Mouse (Mus musculus) gastrocnemius, postnatal 14 days (tissue): ENCODE data around the gene Bmyc. TPM values are rescaled to one million over a fixed set of nuclear protein-coding genes. Genes with fewer than 3 reads are reported as not detected.
"Not testable (repeated sequence)": the region's sequence is repeated elsewhere in the genome, so short reads cannot be mapped to it uniquely, and the experiment has no call there.

Experiments
- DNase-seq: peaks from one replicate; pipeline ENCODE4 v3.0.0; 2021; ENCODE audit warnings: mixed read lengths
- intact Hi-C: fragments of 180-260 bp; cut with DNase I; formaldehyde crosslinking; loops from one replicate; pipeline ENCODE4 v1.15.1; 2025; ENCODE audit warnings: low total_unique reads
- total RNA-seq, 2 experiments: library from RNA; stranded (reverse); gene quantifications; 2 replicates each; pipeline ENCODE4 v1.2.3; 2021

The Bmyc gene
- total RNA-seq, 2 experiments from 2014 or later = 10.9 to 15.5 TPM

DNA sequence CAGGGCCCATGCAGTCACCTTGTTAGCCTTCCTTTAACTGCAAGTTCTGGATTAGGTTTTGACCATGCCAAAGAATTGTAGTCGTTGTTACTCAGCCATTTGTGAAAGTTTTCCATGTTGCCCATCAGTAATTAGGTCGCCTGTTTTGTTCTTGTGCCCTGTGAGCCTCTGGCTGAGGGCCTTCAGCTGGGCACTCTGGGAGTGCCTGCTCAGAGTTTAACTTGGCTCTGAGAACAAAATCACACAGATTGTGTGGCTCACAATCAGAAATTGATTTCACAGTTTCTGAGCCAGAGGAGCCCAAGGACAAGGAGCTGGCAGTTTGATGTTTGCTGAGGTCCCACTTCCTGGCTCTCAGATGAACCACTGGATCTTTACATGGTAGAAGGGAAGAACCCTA is 3.3 kb downstream of the Bmyc start:
- DNase-seq, intact Hi-C loops: not testable (repeated sequence)

- intact Hi-C loops = not testable (repeated sequence)
These were observed 5.1 kb downstream of the Bmyc start for GRCm38 (mm10) chr2:25711641-25712040.

GRCm38 (mm10) chr2:25717222-25717621 is 10.7 kb downstream of the Bmyc start:
- intact Hi-C loops = no loop called here

More at GRCm38 (mm10) chr2:25711641-25712040, 5.1 kb downstream of the Bmyc start:
- not testable (repeated sequence) for DNase-seq

DNA sequence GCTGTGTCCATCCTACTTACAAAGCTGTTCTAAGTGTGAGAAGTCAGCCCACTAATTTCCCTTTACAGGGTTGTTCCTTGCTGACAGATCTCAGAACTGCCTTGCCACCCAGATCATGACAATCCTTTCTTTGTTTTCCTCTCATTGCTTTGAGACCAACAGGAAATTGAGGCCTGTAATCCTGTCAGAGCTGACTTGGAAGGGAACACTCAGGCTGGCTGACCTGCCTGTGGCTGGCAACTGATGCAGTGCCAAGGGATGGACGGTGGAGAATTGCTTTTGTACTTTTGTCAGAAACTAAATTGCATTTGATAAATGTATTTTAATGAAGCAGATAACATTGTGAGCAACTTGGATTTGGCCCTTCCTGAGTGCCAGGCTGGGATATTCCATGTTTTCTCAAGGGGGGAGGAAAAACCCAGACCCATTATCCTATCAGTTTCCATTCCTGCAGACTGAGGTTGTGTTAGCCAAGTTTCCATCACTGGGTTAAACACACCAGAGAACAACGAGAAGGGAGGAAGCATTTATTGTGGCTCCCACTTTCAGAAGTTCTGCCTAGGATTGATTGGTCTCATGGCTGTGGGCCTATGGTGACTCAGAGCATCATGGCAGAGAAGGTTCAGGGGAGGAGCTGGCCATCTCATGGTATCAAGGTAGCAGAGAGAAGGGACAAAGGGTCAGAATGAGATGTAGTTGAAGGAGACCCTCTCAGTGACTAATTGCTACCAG is 26.8 kb downstream of the Bmyc start:
- DNase-seq = no peak
- intact Hi-C loops = no loop called here

More at GRCm38 (mm10) chr2:25717222-25717621, 10.7 kb downstream of the Bmyc start:
- no peak for DNase-seq

GRCm38 (mm10) chr2:25736709-25737108 is 30.2 kb downstream of the Bmyc start, which contains the start of gene Obp2b:
Obp2b (plus strand) TSS chr2:25737009.
- DNase-seq, intact Hi-C loops: not testable (repeated sequence)

- intact Hi-C loops = no loop called here
- DNase-seq = no peak
These were observed 35.1 kb downstream of the Bmyc start for GRCm38 (mm10) chr2:25741671-25742070.

- no peak for DNase-seq
- intact Hi-C loops = no loop called here
These were observed 47.7 kb downstream of the Bmyc start for GRCm38 (mm10) chr2:25754201-25754600.

Other genes starting within 250 kb of the Bmyc start
- not detected for gene Clic3, start 249.9 kb upstream of the Bmyc start, total RNA-seq
- gene Paxx, start 245.6 kb upstream of the Bmyc start, total RNA-seq = 10 to 100 TPM; 15.7 to 18.9 TPM
- 1 to 10 TPM; 1.3 to 1.4 TPM for gene Ptgds, start 236.7 kb upstream of the Bmyc start, total RNA-seq
- gene Lcn12, start 212.8 kb upstream of the Bmyc start, total RNA-seq = not detected
- 10 to 100 TPM; 68.6 to 70.5 TPM for gene Fbxw5, start 206.0 kb upstream of the Bmyc start, total RNA-seq
- under 1 TPM; 0.91 to 0.98 TPM for gene C8g, start 205.0 kb upstream of the Bmyc start, total RNA-seq
- 10 to 100 TPM in 1 of 2 experiments, 1 to 10 TPM in 1; 9.7 to 13.3 TPM for gene Traf2, start 159.8 kb upstream of the Bmyc start, total RNA-seq
- 100 to 1,000 TPM; 164 to 173 TPM for gene Edf1, start 148.9 kb upstream of the Bmyc start, total RNA-seq
- gene Mamdc4, start 131.9 kb upstream of the Bmyc start, total RNA-seq = under 1 TPM; 0.68 to 0.80 TPM
- 10 to 100 TPM; 42.6 to 44.8 TPM for gene Phpt1, start 131.5 kb upstream of the Bmyc start, total RNA-seq
- gene Ajm1, start 125.0 kb upstream of the Bmyc start, total RNA-seq = under 1 TPM in 1 of 2 experiments, not detected in 1; 0.10 TPM
- 10 to 100 TPM; 39.5 to 41.0 TPM for gene Rabl6, start 98.2 kb upstream of the Bmyc start, total RNA-seq
- gene Ccdc183, start 89.1 kb upstream of the Bmyc start, total RNA-seq = not detected
- 10 to 100 TPM; 12.1 to 14.3 TPM for gene Tmem141, start 84.7 kb upstream of the Bmyc start, total RNA-seq
- 1 to 10 TPM; 5.7 to 6.2 TPM for gene Fcna, start 78.7 kb upstream of the Bmyc start, total RNA-seq
- gene Lcn8, start 53.6 kb upstream of the Bmyc start, total RNA-seq = 10 to 100 TPM; 31.0 to 33.3 TPM
- not detected for gene Lcn5, start 48.8 kb upstream of the Bmyc start, total RNA-seq
- not detected for gene Lcn6, start 30.0 kb upstream of the Bmyc start, total RNA-seq
- gene Lcn10, start 24.0 kb upstream of the Bmyc start, total RNA-seq = not detected
- not detected for gene Obp2a, start 6.7 kb upstream of the Bmyc start, total RNA-seq
- gene Obp2b, start 30.3 kb downstream of the Bmyc start, total RNA-seq = not detected
- not detected for gene Lcn3, start 58.8 kb downstream of the Bmyc start, total RNA-seq
- not detected for gene Lcn11, start 70.3 kb downstream of the Bmyc start, total RNA-seq
- gene Gm13539, start 75.5 kb downstream of the Bmyc start, total RNA-seq = not detected
- not detected for gene Glt6d1, start 109.1 kb downstream of the Bmyc start, total RNA-seq
- not detected for gene Lcn9, start 116.4 kb downstream of the Bmyc start, total RNA-seq
- gene Sohlh1, start 140.5 kb downstream of the Bmyc start, total RNA-seq = not detected
- gene Kcnt1, start 157.0 kb downstream of the Bmyc start, total RNA-seq = under 1 TPM; 0.23 to 0.84 TPM